Mouse (Mus musculus): Measurements from ENCODE around the gene Cpxm1.
"Not testable (repeated sequence)": the region's sequence is repeated elsewhere in the genome, so short reads cannot be mapped to it uniquely, and the experiment has no call there.

Gene Cpxm1

GRCm38 (mm10) chr2:130401891-130402290 is 4.5 kb upstream of the Cpxm1 start:
- DNase-seq (ENCODE audit: low read depth, low spot score), result no peak

DNA sequence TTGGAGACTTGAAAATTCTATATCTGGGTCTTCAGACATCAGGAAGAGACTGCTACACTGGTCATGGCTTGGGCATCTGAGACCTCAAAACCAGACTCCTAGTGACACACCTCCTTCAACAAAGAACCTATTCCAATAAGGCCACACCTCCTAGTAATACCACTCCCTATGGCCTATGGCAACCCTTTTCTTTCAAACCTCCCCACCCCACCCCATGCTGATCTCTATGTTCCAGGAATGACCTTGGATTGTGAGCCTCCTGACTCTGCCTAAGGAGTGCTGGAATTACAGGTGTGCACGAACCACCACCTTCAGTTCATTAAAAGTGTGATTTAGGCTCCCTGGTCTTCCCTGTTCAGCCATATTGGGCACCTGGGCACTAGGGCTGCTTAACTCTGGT is 2.7 kb upstream of the Cpxm1 start:
- DNase-seq (ENCODE audit: low read depth, low spot score), result no peak

DNA sequence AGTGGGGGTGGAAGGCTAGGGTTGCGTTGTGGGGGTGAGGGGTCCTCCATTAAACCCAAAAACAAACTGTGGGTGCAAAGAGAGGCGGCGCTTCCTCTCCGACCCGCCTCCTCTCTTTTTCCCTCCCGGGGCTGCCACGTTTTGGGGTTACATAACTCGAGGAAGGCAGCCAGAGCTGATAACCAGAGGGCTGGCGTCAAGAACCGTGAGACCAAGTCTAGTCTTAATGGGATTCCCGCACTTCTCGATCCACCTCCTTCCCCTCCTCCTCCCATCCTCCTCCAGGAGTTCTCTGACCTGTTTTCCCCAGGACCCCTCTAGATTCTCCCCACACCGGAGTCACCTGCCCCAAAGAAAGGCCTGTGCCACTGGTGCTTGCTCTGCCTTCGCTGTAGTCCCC is 717 bp upstream of the Cpxm1 start:
- DNase-seq (ENCODE audit: low read depth, low spot score), result no peak

- no peak for DNase-seq (ENCODE audit: low read depth, low spot score)
These were observed 1.7 kb downstream of the Cpxm1 start for GRCm38 (mm10) chr2:130395696-130396095.

DNA sequence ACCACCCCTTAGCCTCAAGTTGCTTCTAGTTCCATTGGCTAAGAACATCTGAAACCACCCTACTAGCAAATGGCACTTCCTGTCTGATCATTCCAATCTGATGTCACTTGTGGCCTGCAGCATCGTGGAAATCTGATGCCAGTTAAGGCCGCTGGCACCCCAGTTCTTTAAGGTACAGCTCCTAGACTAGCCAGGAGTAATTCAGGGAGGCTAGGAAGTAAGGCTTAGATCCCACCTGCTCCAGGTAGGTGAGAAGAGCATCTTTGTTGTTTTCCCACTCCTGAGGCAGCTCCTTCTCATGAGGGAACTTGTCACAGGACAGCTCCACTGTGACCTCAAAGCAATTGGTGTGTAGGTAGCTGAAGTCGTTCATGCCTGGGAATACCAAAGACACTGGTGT is 4.5 kb downstream of the Cpxm1 start:
- no peak for DNase-seq (ENCODE audit: low read depth, low spot score)

DNA sequence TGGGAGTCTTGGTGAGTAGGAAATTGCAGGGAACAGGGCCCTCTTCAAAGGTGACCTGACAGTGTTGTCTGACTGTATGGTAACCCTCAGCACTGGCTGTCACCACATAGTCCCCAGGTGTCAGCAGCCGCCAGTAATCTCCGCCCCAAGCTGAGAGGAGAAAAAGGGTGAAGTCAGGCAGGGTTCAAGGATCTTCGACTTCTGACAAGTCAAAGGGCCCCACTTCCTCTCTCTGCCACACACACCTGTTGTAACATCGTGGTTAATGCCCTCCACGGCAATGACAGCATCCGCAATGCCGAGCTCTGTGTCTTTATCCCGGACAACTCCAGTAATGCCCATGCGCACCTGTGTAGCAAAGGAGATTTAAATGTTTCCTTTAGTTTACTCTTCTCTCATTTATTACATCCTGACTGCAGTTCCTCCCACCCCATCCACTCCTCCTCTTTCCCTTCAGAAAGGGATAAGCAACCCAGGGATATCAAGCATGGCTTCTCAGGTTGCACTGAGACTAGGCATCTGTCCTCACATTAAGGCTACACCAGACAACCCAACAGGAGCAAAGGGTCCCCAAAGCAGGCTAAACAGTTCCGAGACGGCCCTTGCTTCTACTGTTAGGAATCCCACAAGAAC is 6.3 kb downstream of the Cpxm1 start:
- DNase-seq (ENCODE audit: low read depth, low spot score), result no peak

- DNase-seq (ENCODE audit: low read depth, low spot score), result no peak
These were observed 8.6 kb downstream of the Cpxm1 start for GRCm38 (mm10) chr2:130388796-130389195.

DNA sequence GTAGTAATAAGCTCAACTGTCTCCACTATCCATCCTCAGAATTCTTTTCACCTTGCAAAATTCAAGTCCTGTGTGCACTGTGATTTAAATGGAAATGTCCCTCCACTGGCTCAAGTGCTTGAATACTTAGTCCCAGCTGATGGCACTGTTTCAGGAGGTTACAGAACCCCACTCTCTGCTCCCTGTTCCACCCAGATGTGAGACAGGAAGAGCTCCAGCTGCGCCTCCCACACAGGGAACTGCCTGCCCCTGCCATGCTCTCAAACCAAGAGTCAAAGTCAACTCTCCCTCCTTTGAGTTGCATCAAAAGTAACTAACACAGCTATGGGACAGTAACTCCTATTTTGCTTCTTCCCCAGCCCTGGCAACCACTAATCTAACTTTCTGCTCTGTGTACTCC is 11.2 kb downstream of the Cpxm1 start:
- no peak for DNase-seq (ENCODE audit: low read depth, low spot score)

DNA sequence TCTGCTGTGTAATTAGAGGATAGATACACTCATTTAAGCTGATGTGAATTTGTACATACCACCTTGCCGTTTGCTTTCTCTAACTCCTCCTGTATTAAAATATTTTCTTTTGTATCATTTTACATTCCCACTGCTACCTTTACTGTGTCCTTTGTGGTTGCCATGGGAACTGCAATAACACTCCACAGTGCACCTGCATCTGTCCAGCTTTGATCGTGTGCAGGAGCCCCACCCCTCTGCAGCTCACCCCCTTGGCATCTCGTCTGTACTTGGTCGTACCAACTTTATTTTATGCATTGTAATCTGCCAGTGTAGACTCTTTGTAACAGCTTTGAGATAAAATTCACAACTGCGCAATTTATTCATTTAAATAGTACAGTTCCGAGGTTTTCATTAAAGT is 13.5 kb downstream of the Cpxm1 start:
- no peak for DNase-seq (ENCODE audit: low read depth, low spot score)

DNA sequence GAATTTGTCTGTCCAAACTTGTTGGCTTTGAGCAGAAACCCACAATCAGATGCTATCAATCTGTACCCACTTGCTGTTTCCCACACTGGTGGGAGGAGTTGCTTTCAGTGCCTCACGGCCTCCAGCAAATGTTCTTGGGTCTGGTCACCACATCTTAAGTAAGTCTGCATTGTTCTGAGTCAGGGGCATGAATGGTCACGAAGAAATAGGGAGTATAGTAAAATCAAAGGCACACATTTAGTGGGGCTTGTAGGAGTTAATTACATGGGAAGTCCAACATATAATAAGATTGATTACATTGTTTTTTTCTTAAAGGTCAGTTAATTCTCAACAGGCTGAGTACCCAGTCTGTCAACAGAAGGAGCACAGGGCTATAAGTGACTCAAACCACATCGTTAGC is 14.2 kb downstream of the Cpxm1 start:
- DNase-seq (ENCODE audit: low read depth, low spot score), result no peak

DNA sequence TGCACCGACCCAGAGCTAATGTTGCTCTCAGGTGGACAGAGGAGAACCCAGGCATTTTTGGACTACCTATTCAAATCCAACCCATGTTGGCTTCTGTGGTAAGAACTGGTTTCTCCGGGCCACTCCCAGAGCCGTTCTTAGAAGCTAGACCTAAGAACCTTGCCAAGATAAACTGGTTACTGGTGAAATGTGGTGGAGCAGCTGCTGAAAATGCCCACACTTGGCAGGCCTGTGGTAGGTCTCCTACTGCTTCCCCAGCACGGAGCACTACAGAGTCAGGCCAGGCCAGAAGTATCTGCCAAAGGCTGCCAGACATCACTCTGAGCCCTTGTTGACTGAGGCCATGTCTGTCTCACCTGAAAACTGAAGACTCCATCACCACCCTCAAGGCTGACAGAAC is 22.4 kb downstream of the Cpxm1 start:
- no peak for DNase-seq (ENCODE audit: low read depth, low spot score)

GRCm38 (mm10) chr2:130373026-130373425 is 24.3 kb downstream of the Cpxm1 start:
- DNase-seq (ENCODE audit: low read depth, low spot score), result not testable (repeated sequence)

- DNase-seq (ENCODE audit: low read depth, low spot score), result no peak
These were observed 30.0 kb downstream of the Cpxm1 start for GRCm38 (mm10) chr2:130367386-130367785.

DNA sequence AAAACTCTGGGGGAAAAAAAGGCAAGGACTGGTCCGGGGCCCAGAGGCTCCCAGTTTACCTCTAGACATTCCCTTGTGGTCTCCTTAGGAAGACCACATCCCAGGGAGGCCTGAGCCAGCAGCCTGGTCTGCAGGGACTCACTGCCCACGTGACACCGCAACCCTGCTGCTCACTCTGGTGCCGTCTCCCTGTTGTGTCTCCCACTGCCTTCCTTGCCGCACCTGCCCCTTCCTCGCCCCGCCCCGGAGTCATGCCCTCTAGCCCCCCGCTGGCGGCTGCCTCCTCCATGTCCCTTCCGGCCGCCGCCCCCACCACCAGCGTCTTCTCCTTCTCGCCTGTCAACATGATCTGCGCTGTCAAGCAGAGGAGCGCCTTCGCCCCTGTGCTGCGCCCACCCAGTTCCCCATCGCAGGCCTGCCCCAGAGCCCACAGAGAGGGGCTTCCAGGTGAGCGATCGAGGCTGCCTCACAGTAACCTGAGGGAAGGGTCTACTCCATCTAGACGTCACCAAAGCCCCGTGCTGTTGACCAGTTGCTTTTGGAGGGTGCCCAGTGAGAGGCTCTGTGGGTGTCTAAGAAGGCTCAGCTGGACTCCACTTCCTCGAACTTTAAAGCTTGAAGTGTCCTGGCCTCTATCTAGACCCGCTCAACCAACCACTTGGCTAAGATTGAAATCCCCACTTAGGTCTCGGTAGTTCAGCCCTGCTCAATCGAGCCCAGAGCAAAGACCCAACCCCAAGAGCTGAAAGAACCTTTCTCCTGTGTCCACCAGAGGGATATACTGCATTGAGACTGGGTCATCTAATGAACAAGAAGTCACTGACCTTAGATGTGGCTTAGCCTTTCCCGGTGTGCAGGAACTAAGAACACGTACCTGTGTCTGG is 31.9 kb downstream of the Cpxm1 start:
- no peak for DNase-seq (ENCODE audit: low read depth, low spot score)

- peak; percentile 40 for DNase-seq (ENCODE audit: low read depth, low spot score)
These were observed 34.8 kb downstream of the Cpxm1 start for GRCm38 (mm10) chr2:130362511-130363026.

- DNase-seq (ENCODE audit: low read depth, low spot score), result no peak
These were observed 38.5 kb downstream of the Cpxm1 start for GRCm38 (mm10) chr2:130358852-130359251.

DNA sequence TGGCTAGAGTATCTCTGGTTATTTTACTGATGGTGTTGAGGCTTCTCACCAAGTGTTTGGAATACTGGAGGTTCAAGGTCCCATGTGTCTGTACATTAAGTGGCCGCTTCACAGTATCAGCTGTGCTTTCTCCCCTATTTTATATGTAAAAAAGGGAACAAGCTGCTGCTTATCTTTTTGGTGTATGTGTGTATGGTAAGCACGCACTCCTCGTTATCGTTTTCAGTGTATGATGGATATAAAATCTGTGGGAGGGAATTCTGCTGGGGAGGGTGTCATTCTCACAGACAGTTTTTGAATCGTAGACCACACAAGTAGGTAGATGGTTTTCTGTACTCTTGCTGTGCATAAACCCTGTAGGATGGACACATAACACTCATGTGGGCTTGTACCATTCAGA is 39.8 kb downstream of the Cpxm1 start:
- no peak for DNase-seq (ENCODE audit: low read depth, low spot score)

DNA sequence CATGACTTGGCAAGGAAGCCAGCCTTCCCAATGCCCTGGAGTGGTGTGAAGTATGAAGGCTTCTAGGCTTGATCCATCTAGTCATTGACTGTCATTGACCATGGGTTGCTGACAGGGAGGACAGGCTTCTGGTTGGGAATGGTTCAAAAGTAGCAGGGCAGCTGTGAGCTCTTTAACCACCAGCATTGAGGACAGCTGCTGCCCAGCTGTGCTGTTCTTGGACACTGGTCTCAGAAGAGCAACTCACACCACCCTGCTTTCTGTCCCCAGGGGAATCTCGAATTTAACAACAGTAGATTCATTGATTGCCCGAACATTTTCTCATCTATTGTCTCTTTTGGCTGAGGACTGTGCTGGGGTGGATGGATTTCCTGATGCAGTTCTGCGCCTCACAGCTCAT is 43.5 kb downstream of the Cpxm1 start:
- DNase-seq (ENCODE audit: low read depth, low spot score), result no peak

DNA sequence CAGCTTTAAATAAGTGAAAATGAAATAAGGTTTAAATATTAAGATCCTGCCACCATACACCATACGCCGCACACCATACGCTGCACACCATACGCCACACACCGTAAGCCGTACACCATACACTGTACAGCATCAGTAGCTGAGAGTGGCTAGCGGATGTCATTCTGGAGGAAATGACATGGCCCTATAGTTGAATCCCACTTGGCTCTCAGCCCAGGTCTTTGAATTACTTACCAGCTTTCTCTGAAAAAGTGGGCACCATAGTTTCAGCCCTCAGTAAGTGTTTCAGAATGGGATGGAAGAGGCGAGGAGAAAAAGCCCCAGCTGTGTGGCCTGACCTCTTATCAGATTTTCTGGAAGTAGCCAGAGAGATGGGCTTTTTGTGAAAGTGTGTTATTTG is 44.0 kb downstream of the Cpxm1 start:
- DNase-seq (ENCODE audit: low read depth, low spot score), result no peak

GRCm38 (mm10) chr2:130351758-130352339 is 45.5 kb downstream of the Cpxm1 start:
- DNase-seq (ENCODE audit: low read depth, low spot score), result no peak

DNA sequence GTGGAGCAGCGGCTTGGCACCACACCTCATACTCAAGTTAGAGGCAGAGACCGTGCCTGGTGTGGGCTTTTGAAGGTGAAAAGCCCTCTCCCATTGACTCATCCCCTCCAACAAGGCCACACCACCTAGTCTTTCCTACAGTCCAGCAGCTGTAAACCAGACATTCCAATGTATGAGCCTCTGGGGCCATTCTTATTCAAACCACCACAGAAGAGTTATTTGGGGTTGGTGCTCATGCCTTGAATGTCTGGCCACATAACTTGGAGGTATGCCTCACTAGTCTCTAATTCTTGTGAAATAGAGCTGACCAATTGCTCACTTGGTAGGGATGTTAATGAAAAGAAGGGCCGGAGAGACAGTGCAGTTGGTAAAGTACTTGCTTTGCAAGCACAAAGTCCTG is 47.0 kb downstream of the Cpxm1 start:
- no peak for DNase-seq (ENCODE audit: low read depth, low spot score)

- no peak for DNase-seq (ENCODE audit: low read depth, low spot score)
These were observed 56.2 kb downstream of the Cpxm1 start for GRCm38 (mm10) chr2:130341220-130341580.

All from retina, postnatal 7 days (tissue).